Mouse (Mus musculus): ENCODE measurements around the gene Rpl27.
A peak's percentile ranks its signal among the peaks of the same experiment; 100 is the strongest.
"Not testable (repeated sequence)": the region's sequence is repeated elsewhere in the genome, so short reads cannot be mapped to it uniquely, and the experiment has no call there.

Gene Rpl27

DNA sequence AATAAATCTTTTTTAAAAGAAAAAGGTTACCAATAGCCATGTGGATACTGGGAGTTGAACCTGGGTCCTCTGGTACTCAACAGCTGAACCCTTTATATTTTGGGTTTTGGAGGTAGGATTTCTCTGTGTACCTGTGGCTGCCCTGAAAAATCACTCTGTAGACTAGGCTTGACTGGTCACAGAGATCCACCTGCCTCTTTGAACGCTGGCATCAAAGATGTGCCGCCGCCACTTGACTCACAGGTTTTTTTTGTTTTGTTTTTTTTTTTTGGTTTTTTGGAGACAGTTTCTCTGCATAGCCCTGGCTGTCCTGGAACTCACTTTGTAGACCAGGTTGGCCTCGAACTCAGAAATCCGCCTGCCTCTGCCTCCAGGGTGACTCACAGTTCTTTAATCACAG, 5.7 kb downstream of the Rpl27 start:
- no peak for DNase-seq (ENCODE audit: low spot score in 2 of 2)

DNA sequence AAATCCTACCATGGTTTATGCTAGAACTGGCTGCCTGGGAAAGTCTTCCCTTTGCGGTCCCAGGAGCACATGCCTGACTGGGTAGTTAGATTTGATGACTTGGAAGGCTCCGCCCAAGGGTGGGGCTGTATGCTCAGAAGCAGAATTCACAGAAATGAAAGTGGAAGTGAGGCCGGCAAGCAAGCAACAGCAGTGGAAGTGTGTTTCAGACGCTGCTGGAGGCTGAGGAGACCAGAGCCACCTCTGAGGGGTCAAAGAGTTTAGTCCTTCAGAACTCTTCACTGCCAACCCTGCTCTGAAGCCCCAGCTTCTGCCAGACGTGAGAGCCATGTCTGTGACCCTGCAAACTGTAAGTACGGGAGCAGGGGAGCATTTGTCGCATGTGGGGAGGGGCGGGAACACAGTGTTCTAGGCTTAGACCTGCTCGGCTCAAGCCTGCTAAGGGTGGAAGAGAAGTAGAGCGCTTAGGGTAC, 6.2 kb downstream of the Rpl27 start, which contains the start of gene Ifi35:
Ifi35 (plus strand) TSS at position 134 of the 473 bp plus-strand sequence.
- DNase-seq (ENCODE audit: low spot score in 2 of 2) = peak; percentile 69 to 85

DNA sequence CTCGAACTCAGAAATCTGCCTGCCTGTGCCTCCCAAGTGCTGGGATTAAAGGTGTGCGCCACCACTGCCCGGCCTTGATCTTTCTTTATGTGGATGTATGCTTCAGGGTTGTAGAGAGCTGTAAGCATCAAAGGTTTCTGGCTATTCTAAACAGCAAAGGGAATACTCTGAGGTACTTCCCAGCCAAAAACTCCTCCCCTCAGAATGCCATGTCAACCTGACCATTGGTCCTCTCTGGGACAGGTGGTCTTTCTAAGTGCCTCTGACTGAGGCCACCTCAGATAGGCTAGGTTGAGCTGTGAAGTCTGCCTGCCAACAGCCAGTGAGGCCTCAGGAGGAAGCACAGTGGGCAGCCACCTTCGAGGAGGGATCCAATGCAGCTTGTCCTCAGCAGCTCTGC, 6.8 kb downstream of the Rpl27 start:
- DNase-seq (ENCODE audit: low spot score in 2 of 2) = no peak

DNA sequence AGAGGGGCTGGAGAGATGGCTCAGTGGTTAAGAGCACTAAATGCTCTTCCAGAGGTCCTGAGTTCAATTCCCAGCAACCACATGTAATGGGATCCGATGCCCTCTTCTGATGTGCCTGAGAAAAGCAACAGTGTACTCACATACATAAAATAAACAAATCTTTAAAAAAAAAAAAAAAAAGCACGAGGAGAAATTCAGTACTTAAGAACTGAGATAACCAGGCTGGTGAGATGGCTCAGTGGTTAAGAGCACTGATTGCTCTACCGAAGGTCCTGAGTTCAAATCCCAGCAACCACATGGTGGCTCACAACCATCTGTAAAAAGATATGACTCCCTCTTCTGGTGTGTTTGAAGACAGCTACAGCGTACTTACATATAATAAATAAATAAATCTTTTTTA, 7.5 kb downstream of the Rpl27 start:
- not testable (repeated sequence) for DNase-seq (ENCODE audit: low spot score in 2 of 2)

DNA sequence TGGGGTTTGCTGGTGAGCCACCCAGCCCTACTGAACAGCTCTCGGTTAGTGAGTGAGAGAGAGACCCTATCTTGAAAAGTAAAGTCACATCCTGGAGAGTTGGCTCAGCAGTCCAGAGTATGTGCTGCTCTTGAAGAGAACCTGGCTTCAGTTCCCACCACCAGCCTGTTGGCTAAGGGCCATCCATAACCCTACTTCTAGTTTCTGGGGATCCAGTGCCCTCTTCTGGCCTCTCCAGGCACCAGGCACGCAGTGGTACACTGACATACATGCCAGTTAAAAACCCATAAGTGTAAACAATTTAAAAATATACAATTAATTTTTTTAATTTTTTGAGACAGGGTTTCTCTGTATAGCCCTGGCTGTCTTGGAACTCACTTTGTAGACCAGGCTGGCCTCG, 8.3 kb downstream of the Rpl27 start:
- DNase-seq (ENCODE audit: low spot score in 2 of 2) = no peak

DNA sequence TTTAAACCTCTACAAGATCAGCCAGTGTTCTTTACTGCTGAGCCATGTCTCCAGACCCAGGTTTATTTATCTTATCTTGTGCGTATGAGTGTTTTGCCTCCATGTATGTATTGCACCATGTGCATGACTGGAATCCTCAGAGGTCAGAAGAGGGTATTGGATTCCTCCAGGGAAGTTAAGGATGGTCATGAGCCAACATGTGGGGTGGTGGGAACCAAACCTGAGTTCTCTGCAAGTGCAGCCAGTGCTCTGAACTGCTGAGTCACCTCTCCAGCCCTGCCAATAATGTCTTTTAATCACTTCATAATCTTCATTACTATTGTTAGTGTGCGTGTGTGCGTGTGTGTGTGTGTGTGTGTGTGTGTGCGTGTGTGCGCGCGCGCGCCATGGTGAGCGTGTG, 9.4 kb downstream of the Rpl27 start:
- no peak for DNase-seq (ENCODE audit: low spot score in 2 of 2)

DNA sequence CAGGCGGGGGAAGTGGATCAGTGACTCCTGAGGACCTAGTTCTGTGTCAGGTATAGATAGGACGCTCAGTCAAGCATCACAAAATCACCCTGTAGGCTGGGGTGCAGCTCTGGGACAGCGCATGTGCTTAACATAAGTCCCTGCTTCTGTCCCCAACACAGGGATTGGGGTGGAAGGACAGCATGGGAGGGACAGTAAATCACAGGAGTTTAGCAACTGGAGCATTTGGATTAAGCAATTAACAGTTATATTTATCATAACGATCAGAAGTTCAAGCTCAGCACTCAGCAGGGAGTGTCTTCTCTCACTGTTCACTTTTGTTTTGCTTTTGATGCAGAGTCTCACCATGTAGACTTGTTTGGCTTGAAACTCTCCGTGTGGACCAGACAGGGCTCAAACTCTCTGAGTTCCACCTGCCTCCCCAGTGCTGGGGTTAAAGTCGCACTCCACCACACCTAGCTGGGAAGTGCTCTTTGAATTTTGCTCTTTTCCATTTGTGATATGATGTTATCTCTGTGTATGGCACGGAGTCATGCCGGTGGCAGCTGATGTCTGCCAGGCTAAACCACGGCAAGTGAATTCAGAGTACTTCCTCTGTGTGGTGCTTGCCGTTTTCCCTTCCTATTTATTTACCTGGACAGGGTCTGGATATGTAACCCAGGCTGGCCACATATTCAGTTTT, 10.1 kb downstream of the Rpl27 start:
- no peak for DNase-seq (ENCODE audit: low spot score in 2 of 2)

DNA sequence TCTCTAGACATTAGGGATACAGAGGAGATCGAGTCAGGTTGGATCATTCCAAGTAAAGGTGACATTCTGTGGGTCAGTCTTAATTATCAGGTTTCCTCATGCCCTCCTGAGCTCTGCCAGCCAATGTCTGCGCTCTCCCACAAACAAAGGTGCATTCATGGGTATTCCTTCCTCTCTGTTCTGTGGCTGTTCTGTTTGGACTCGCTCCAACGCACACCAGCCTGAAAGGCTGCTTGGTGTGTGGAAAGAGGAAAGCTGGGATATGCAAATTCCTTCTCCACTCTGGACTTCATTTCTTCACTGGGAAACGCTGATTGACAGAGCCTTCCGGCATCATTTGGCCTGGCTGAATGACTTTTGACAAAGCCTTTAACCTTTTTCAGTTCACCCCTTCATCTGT, 12.6 kb downstream of the Rpl27 start:
- no peak for DNase-seq (ENCODE audit: low spot score in 2 of 2)

DNA sequence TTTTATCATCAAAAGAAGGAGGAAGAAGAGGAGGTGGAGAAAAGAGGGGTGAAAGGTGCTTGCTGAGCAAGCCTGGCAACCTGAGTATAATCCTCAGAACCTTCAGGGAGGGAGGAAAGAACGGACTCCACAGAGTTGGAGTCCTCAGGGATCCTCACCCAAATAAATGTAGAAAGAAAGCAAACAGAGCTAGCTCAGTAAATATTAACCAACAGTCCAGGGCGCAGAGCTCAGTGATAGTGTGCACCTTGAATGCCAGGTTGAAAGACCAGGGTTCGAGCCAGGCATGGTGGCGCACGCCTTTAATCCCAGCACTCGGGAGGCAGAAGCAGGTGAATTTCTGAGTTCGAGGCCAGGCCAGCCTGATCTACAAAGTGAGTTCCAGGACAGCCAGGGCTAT, 13.5 kb downstream of the Rpl27 start:
- no peak for DNase-seq (ENCODE audit: low spot score in 2 of 2)

DNA sequence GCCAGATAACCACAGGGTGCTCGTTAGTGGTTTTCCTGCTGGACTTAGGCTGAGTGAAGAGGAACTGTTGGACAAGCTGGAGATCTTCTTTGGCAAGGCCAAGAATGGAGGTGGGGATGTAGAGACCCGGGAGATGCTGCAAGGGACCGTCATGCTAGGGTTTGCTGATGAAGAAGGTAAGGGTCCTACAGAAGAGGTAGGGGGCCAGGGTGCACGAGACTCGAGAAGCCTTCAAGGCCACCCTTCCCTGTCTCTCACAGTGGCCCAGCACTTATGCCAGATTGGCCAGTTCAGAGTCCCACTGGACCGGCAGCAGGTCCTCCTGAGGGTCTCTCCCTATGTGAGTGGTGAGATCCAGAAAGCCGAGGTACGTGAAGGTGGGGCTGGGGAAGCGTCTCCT, 15.5 kb downstream of the Rpl27 start:
- DNase-seq (ENCODE audit: low spot score in 2 of 2) = no peak

DNA sequence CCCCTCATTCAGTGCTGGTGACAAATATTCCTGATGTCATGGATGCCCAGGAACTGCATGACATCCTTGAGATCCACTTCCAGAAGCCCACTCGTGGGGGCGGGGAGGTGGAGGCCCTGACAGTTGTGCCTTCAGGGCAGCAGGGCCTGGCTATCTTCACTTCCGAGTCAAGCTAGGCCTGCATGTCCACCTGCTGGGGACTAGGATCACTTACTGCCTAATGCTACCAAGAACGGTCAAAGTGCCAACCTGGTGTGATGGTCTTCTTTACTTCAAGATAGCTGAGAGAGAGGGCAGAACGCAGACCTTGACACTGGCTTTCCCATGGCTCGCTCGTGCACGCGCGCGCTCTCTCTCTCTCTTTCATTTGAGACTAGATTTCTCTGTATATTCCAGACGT, 16.1 kb downstream of the Rpl27 start:
- DNase-seq (ENCODE audit: low spot score in 2 of 2) = no peak

DNA sequence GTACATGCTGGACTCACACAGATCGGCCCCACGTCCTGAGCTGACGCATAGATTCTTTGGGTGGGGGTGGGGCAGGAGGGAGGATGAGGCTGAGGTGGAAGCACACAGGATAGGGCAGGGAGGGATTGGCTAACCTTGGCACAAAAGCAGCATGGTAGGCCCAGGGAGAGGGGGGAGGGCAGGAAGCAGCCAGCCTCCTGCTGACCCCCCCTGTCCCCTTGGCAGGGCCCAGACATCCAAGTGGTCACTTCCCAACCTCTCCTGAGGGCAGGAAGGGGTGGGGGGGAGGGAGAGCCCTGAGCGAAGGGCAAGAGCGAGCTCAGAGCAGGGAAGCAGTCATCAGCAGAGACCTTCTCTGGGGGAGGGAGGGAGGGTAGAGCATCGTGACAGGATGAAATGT, 17.6 kb downstream of the Rpl27 start:
- no peak for DNase-seq (ENCODE audit: low spot score in 2 of 2)

DNA sequence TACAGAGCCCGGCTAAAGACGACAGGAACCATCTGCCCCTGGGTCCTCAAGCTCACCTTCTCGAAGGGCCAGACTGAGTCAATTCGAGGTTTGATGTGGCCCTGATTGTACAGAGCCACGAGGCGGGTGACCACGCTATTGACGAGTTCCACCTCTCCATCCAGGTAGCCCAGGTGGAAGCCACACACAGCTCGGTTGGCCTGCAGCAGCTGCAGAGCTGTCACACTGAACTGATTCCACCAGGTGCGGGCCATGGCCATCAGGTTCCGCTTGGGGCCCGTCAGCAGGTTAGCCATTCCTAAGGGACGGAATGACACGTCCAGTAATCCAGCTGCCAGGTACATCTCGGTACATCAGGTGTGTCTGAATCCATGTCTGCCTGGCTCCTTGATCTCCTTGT, 18.2 kb downstream of the Rpl27 start:
- DNase-seq (ENCODE audit: low spot score in 2 of 2) = no peak

DNA sequence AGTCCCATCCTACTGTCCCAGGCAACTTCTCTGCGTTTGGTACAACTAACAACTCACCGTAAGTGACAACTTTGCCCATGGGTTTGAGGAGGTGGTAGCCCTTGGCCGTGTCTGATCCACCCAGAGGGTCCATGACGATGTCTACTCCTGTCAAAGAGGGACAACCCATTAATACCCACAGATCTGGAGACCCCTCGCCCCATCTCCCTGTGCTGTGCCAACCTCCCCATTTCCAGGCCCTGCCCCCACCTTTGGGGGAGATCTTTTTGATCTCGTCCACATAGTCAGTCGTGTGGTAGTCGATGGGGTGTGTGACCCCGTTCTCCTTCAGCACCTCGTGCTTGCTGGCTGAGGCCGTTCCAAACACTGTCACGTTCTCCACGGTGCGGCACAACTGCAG, 20.0 kb downstream of the Rpl27 start:
- no peak for DNase-seq (ENCODE audit: low spot score in 2 of 2)

DNA sequence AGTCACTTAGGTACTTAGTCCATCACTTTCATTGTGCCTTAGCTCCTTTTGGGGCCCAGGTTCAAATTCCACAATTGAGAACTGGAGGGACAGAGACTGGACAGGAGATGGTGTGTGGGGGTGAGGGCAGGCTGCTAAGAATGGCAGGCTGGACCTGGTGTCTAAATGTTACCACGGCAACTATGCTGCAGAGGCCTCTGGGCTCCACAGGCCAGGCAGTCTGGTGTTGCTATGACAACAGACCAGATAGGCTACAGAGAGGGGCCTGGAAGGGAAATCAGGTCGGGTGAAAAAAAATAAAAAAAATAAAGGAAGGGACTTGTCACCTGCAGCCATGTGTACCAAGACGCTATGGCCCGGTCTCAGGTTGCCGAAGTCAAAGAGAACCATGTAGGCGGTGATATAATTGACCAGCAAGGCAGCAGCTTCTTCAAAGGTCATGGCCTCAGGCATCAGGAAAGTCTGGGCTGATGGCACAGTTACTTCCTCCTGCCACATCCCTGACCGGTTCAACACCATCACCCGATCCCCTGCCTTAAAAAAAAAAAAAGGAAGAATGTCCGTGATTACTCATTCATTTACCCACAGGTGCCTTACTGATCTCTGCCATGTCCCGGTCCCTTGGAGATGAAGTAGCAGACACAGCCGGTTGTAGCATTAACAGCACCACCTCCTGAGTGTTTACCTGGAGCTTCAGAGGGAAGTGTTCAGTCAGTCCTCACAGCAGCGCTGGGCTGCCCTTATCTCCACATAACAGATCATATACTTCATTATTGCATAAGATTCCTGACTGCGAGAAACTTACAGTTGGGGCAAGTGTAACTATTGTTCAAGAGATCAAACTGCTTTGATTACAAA, 20.7 kb downstream of the Rpl27 start:
- DNase-seq (ENCODE audit: low spot score in 2 of 2) = no peak

DNA sequence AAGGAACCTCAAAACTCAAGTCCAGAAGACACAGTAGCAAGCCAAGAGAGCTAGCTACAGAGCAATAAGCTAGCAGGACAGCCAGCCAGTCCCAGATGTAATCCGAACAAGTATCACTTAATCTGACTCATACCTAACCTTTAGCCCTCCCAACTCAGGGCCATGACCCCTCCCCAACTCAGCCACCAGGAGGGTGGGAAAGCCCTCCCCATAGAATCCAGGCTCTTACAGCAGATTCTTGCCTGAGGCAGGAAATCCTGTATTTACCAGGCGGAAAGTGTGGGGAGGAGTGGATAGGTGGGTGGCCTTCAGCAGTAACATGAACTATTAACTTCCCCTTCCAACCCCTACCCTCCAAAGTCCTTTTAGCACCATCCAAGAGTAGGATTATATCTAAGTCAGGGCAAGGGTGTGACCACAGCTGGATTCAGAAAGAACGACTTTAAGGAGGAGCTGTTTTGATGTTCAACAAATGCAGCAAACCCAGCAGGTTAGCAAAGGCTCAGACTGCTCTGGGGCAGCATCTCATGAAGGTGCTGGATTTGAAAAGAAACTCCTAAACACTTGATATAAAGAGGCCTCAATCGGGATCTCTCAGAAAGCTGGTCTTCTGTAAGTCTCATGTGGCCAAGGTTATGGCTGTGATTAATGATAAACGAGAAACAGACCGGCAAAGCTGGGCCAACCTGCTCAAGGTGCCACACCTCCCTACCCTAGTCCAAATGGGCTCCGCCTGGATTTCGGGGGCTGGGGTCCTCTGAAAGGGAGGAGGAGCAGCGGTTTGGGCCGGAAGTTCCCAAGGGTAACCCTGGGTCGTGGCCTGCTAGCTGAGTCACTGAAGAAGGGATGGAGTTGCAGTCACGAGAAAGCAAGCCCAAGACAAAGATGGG, 22.4 kb downstream of the Rpl27 start, which contains the start of gene Rnd2:
Rnd2 (plus strand) TSS at position 789 of the 890 bp plus-strand sequence.
- DNase-seq (ENCODE audit: low spot score in 2 of 2) = peak; percentile 30 to 40

DNA sequence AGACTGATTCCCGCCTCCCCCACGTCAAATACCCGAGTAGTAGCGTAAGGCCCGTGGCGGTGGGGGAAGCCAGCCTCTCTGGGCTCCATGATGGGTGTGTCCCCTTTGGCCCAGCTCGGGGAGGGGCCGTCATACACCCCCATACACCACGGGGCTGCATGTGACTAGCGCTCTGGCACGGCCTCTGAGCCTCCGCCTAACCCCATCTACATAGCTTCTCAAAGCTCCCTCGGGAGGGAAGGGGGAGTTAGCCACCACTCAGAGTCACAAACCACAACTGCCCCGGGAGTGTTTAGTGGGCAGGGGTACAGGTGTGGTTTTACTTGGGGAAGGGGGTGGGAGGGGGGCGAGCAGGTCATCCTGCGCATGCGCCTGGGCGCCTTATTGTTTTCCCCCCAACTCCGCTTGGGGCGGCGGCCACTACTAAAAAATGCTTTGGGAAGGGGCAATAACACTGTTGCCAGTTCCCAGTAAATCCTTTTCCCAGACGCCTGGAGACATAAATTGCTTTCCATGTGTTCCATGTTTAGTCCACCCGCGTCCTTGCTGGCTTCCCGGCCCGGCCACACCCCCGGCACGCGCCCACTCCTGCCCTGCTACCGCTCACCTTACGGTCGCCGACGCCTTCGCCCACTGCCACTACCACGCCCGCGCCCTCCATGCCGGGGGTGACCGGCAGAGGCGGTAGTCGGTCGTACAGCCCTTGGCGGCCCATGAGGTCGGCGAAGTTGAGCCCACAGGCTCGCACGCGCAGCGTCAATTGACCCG, 23.2 kb downstream of the Rpl27 start:
- peak; percentile 81 to 83 for DNase-seq (ENCODE audit: low spot score in 2 of 2)

DNA sequence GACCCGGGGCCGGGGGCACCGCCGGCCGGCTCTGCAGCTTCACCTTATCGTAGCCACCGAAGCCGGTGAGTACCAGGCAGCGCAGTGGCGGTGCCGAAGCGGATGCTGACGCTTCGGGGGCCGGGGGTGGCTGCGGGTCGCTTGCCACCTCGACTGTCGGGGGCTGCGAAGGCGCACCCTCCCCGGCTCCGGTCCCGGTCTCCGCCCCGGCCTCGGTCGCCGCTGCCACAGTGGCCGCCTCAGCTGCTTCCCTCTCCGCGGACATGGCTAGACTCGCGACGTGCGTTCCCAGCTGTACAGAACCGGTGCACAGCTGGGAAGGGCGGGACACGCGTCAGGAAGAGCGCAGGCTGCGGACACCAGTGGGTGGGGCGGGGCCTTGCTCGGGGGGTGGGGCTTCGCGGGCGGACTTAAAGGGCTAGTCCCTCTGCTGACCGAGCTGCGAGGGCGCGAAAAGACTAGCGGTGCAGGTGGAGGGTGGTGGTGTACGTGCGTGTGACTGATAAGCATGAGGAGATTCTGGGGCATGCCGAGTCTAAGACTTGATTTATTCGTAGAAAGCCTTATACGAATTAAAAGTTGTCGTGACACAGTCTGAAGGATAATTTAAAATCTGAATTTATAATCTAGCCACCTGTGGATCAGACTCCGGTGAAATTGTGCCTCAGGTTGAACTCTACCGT, 23.9 kb downstream of the Rpl27 start, which contains the start of gene Vat1:
Vat1 (minus strand) TSS at position 362 of the 683 bp plus-strand sequence.
- DNase-seq (ENCODE audit: low spot score in 2 of 2) = peak; percentile 64 to 77

DNA sequence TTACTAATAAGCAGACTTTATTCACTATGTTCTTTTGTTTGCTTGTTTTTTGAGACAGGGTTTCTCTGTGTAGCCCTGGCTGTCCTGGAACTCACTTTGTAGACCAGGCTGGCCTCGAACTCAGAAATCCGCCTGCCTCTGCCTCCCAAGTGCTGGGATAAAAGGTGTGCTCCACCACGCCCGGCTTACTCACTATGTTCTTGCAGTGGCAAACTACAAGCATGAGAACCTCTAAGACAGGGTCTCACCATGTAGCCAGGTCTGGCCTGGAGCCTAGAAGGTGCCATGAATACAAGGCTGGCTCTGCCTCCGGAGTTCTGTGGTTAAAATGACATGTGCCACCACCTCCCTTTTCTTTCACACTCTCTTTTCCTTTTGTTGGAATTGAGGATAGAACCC, 24.5 kb downstream of the Rpl27 start:
- not testable (repeated sequence) for DNase-seq (ENCODE audit: low spot score in 2 of 2)

DNA sequence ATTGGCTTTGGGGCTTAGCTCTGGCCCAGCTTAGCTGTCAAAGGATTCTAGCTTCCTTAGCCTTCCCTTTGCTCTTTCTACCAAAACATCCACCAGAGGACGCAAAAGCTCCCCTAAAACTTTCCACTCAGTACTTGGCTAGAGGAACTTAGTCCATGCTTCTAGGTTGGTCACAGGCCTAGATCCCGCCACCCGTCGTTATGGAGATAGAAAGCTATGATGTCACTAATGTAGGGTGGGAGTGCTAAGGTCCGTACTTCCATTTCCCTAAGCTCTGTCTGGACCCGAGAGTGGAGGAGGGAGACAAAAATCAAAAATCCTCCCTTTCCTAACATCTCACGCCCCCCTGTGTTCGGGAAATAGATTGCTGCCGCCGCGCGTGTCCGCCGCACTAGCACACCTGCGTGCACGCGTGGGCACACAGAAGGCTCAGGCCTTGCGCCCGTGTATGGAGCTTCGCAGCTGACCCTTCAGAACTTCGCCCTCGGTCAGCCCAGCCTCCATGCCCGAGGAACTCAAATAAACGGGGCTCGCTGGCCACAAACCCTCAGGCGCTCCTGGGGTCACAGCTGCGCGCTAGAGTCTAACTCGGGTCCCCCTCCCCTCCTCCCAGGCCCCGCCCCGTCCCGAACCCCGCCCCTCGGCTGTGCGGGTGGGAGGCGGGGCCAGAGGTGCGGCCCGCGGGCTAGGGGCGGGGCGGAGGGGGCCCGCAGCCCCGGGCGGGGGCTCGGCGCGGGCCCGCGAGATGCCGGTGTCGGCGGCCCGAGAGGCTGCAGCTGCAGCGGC, 25.6 kb downstream of the Rpl27 start:
- DNase-seq (ENCODE audit: low spot score in 2 of 2) = peak; percentile 60 to 71
